Mouse (Mus musculus): ENCODE measurements at regions not wholly inside any gene's neighbourhood (a gene's known extent, or its start where the extent isn't known, plus 50 kb on each side); places are given as distances from the start of the nearest gene placed in this dataset.

- TF ChIP-seq CTCF (IDR thresholded peaks at IDR 0.05; ENCODE audit: low read depth, low read length), result no peak
- no peak for TF ChIP-seq POLR2A (IDR thresholded peaks at IDR 0.05; ENCODE audit: extremely low read depth, insufficient read depth, low read length)
Observed at GRCm38 (mm10) chr7:134534821-134535220, 135.6 kb upstream of the Dock1 start.

All from liver, adult 2 months (tissue).